In the genomic region with DNA sequence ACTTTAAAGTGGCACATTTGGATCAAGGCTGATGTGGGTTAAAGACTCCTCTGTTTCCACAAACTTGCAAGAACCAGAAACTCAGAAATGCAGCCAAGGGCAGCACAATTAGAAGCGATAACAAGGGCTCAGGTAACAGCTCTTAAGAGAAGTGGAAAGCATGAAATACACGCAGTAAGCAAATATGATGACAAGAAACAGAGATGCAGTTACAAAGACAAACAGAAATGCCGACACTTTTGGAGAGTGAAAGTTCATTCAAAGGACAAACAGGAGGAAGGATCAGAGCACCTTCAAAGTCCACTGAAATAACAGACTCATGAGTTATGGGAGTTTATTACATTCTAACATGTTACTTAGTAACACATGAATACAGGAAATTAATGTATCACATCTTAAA, we compare ENCODE assay signal across 1 mouse cellular context.
TF ChIP-seq lines count a peak whose summit lies in the region.

No protein-coding gene starts in this region.

TF ChIP-seq in MEL, 35 proteins besides CTCF, POLR2A, EP300 and RAD21:
- peak; percentile 38; the same call in 1 of the 2 replicates for TF ChIP-seq POLR2AphosphoS2 (IDR thresholded peaks at IDR 0.05; ENCODE audit: low read length)
- no peak for TF ChIP-seq KAT2A (conservative IDR thresholded peaks at IDR 0.05; ENCODE audit: low read depth, low read length)
- TF ChIP-seq UBTF (IDR thresholded peaks at IDR 0.05; ENCODE audit: borderline replicate concordance, insufficient read depth, low read depth, low read length), result no peak
